Mouse (Mus musculus) lung, embryonic 16.5 days (tissue): ENCODE data around the gene Rcn1. TPM values are rescaled to one million over a fixed set of nuclear protein-coding genes. Genes with fewer than 3 reads are reported as not detected.

Experiments
- ATAC-seq: fragments of 200-750 bp; cut with Nextera tagmentation; 2 replicates; pipeline ENCODE4 v1.8.0; 2017; ENCODE audit warnings: low read depth, mild to moderate bottlenecking, moderate library complexity
- H3K27ac ChIP-seq: fragments of 300-500 bp; sonication (generic); 2 replicates; pipeline ENCODE4 v1.5.1; 2014; ENCODE audit warnings: mild to moderate bottlenecking, control low read depth, low read length
- H3K27me3 ChIP-seq: fragments of 300-500 bp; sonication (generic); 2 replicates; pipeline ENCODE4 v1.6.1; 2014; ENCODE audit warnings: low read depth, low read length, mixed read lengths; ENCODE audit not compliant: control insufficient read depth, insufficient read depth
- H3K36me3 ChIP-seq: fragments of 300-500 bp; sonication (generic); 2 replicates; pipeline ENCODE4 v1.6.1; 2014; ENCODE audit warnings: low read length; ENCODE audit not compliant: control insufficient read depth, insufficient read depth
- H3K4me1 ChIP-seq: fragments of 300-500 bp; sonication (generic); replicated peaks from 2 replicates; pipeline ENCODE4 v1.6.1; 2014; ENCODE audit warnings: low read length, mixed read lengths; ENCODE audit not compliant: control insufficient read depth, insufficient read depth
- H3K4me2 ChIP-seq: fragments of 300-500 bp; sonication (generic); 2 replicates; pipeline ENCODE4 v1.6.1; 2014; ENCODE audit warnings: low read depth, low read length, control low read depth
- H3K4me3 ChIP-seq: fragments of 300-500 bp; sonication (generic); 2 replicates; pipeline ENCODE4 v1.5.1; 2014; ENCODE audit warnings: mild to moderate bottlenecking, low read length, control low read depth
- H3K9ac ChIP-seq: fragments of 300-500 bp; sonication (generic); 2 replicates; pipeline ENCODE4 v1.6.1; 2014; ENCODE audit warnings: low read length, control low read depth
- H3K9me3 ChIP-seq: fragments of 300-500 bp; sonication (generic); 2 replicates; pipeline ENCODE4 v1.6.1; 2016; ENCODE audit warnings: low read length; ENCODE audit not compliant: control insufficient read depth
- WGBS: fragments of 180-500 bp; shearing (Covaris S2); extraction: QIAGEN DNeasy Blood & Tissue Kit; methylation state at CpG from one replicate; pipeline ENCODE4 v1.1.7; 2014; 5-methylcytosine and 5-hydroxymethylcytosine counted together
- polyA plus RNA-seq: library from polyadenylated mRNA; unstranded; fragments of >200 nt; fragmentation: Nextera tagmentation; extraction: Ambion mirVana; gene quantifications from 2 replicates; pipeline ENCODE4 v1.2.1, GENCODE M21; 2015

Gene Rcn1
- polyA plus RNA-seq, 1 experiment from 2014 or later = 134 TPM

- no peaks in the 10 kb centered on the region for H3K36me3 ChIP-seq
- H3K4me1 ChIP-seq = no peaks in the 10 kb centered on the region
- H3K4me3 ChIP-seq = no peak overlapping the region
- no peak overlapping the region for H3K9ac ChIP-seq
- no peak overlapping the region for H3K27ac ChIP-seq
- 35% methylated on average over 8 of the region's 8 CpGs for WGBS
- H3K4me2 ChIP-seq = no peak overlapping the region
- H3K9me3 ChIP-seq = no peaks in the 10 kb centered on the region
- H3K27me3 ChIP-seq = no peaks in the 10 kb centered on the region
- no peak for ATAC-seq
Observed at GRCm38 (mm10) chr2:105337171-105337875, 61.8 kb downstream of the Rcn1 start.

DNA sequence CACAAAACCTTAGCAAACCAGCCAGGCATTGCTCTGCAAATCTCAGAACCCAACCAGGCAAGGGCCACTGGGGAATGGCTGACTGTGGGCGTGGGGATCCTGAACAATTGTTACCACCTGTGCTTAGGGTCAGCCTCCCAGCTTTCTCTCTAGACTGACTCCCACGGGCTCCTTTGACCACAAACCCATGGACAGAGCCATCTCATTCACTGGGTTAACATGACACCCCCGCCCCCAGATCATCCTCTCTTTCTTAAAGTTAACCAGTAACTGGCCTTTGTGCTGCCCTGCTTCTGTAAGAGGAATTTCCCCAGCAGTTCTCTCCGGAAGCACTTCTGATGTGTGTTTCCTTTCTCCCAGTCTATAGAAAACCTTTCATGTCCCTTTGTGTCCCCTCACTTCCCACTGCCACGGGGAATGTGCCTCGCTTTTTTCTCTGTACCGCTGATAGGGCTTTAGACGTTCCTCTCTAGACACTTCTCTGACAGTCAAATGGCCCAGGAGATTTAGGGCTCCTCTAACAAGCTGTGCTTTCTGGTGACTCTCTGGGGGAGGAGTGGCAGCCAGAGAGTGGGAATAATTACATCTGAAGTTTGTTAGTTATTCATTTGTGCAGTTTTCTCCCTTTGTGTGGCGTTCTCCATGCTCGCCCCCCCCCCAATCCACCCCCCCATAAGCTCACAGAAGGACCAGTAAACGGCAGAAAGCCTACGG is 62.6 kb downstream of the Rcn1 start:
- Histone ChIP-seq H3K36me3 (no peaks in the 10 kb centered on the region), H3K4me3 (no peak overlapping the region), H3K9me3 (no peaks in the 10 kb centered on the region), H3K27ac (no peak overlapping the region), H3K9ac (no peak overlapping the region), H3K4me1 (no peaks in the 10 kb centered on the region), H3K4me2 (no peak overlapping the region), H3K27me3 (no peaks in the 10 kb centered on the region)
- no peak for ATAC-seq
- 21% methylated on average over 12 of the region's 12 CpGs for WGBS

Other genes with a start within 250 kb of the Rcn1 start
- gene Them7, start 175.0 kb downstream of the Rcn1 start, polyA plus RNA-seq = 0.13 TPM in 1 of 2 replicates, not detected in the other